Mouse (Mus musculus) liver, postnatal 0 days (tissue): ENCODE data around the gene Cbln3.

Source experiments
- CTCF ChIP-seq: sonication (generic); IDR thresholded peaks from 2 replicates; pipeline ENCODE4 v1.5.1; 2016; ENCODE audit warnings: antibody characterized with exemption, low read depth
- EP300 ChIP-seq: IDR thresholded peaks from 2 replicates; pipeline ENCODE4 v1.6.1; 2016; ENCODE audit warnings: antibody characterized with exemption, low read depth, mild to moderate bottlenecking

DNA sequence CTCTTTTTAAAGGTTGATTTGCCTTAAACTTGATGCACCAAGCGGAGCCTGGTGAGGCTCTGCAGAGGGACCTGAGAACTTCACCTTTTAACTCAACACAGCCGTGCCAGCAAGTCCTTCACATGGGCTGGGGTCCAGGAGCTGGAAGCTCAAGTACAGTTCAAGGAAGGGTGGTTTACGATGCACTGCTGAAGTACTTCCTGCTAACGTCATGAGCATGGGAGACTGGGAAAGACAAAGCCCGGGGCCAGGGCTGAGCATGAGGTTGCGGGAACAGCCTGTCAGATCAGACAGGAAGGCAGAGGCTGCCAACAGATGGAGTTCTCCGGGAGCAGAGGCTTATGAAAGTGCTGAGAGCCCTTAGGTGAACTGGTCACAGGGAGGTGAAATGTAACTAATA is 49.4 kb upstream of the Cbln3 start:
- TF ChIP-seq EP300 (no peak), CTCF (no peak)
